Mouse (Mus musculus) layer of hippocampus, adult 11-12 months (tissue): ENCODE measurements around the gene Clca2.

ENCODE experiments used
- DNase-seq: peaks from one replicate; pipeline ENCODE4 v3.0.0; 2022; ENCODE audit warnings: low spot score

Clca2 gene

DNA sequence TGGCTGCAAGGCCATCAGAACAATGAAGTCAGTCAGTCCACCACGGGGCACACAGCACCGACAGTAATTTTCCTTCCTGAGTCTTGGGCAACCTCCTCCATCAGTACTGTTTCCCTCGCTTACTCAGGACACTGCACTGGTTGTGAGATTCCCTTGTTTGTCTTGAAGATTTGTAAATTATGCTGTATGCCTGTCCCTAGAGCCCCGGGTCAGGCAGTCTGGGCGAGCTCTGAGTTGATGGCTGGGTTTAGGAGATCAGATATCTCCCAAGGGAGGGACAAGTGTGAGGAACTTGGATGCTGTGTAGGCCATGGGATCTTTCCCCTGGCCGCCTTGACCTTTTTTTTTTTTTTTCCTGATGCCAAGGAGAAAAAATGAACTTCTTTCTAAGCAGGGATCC is at the start of gene Clca2:
Gene Clca2 (minus strand): TSS at position 153 of the 400 bp plus-strand sequence.
- no peak for DNase-seq

DNA sequence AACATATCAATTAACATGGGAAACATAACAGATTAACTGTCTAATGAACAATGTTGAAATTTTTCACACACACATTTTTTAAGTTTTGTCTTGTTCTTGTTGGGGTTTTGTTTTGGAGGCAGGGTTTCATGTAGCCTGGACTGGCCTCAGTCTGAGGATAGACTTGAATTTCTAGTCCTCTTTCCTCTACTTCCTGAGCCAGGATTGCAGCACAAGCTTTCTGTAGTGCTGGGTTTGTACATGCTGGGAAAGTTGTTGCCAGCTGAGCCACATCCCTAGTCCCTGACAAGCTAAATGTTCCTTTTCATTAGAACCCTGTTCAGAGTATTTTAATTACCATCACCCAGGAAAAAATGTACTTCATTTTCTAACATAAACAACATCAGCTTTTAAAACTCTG is 48.7 kb upstream of the Clca2 start:
- DNase-seq: no peak

DNA sequence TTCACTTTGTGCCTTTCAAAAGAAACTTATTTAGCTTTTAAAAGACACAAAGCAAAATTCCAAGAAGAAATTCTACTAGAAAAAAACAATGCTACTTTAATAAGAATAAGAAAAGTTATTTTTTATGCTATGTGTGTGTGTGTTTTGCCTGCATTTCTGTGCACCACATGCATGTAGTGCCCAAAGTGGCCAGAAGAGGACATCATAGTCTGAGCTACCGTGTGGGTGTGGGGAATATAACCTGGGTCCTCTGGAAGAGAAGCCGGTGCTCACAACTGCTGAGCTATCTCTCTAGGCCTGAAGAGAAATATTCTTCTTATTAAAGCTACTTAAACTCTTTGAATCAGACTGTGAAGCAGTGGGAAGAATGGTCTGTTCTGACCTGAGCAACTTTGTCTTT is 48.2 kb upstream of the Clca2 start:
- no peak for DNase-seq

DNA sequence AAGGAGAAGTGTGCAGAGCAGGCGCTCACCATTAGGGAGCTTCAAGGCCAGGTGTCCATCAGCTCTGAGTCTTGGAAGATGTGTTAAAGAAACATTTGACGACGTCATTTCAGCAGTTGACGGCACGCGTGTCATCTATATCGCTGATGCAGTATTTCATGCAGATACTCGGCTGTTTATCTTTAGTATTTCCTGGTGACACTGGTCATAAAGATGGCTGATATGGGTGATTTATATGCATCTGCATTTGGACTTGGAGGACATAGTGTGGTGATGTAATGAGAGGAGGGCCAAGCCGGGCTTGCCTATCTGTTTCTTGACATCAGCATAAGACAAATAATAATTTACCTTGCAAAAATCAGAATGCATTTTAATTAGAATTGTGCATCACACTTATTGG is 47.6 kb upstream of the Clca2 start:
- DNase-seq: no peak

DNA sequence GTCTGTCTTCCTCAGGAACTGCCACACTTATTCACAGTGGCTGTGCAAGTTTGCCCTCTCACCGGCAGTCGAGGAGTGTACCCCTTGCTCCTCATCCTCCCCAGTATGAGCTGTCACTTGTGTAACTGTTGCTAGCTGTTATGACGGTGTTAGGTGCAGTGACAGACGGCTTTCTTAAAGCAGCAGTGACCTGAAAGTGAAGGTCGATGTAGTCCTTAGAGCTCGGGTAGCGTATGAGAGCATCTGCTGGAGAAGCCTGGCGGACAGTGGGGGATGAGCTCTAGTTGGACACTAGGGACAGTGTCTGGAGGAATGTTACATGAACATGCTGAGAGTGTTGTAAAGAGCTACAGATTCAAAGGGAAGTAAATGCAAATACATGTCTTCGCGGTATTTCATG is 44.6 kb upstream of the Clca2 start:
- DNase-seq: no peak

DNA sequence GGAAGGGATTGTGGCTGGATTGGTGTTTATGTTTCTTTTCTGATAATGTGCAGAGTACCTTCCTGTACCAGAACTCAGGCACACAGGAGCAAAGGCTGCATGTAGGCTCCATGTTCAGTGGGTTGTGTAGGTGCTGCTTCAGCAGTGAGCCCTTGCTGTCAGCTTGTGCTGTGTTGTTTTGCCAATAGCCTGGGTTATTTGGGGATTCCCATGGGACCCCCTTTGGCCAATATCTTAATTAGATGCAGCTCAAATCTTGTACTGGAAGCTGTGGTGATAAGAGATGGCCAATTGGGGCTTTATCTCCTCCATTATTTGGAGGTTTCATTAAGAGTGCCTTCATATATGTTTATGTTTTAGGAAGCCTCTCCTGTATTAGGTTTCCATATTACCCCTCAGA is 43.7 kb upstream of the Clca2 start:
- no peak for DNase-seq

DNA sequence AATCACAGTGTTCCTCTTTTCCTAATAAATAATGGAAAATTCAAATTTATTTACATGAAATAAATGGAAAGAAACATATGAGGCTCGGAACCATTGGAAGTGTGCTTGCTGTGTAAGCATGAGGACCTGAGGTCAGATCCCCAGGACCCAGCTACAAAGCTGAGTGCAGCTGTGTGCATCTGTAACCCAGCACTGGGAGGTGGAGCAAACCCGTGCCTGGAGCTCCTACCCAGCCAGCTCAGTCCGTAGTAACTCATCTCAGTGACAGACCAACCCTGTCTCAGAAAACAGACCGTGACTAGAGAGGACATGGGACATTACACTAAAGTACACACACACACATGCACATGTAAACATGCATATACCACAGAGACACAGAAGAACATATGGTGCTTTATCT is 41.0 kb upstream of the Clca2 start:
- no peak for DNase-seq

DNA sequence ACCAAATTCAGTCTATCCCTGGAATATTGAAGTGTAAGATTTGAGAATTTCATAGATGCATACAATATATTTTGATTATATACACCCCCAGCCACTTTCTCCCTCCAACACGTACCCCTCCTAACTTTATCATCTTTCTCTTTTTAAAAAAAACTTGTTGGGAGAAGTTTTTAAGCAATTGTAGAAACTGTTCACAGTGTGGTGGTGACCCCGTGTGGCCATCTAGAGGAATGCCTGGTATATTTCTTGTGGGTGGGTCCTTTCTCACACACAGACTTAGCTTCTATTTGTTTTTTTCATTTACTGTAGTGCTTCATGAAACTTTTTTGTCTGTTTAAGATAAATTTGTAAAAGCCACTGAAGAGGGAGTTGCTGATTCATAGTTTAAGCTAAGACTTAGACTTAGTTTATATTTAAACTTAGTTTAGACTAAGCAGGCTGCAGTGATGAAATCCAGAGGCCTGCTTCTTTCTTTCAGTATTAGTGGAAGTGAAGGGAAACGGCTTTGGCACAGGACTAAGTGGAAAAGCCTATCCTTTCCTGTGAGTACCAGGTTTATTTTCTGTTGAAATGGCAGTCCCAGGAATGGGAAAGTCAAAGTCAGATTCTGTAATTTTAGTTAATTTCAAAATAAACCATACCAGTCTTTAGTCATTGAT is 32.1 kb upstream of the Clca2 start:
- no peak for DNase-seq

DNA sequence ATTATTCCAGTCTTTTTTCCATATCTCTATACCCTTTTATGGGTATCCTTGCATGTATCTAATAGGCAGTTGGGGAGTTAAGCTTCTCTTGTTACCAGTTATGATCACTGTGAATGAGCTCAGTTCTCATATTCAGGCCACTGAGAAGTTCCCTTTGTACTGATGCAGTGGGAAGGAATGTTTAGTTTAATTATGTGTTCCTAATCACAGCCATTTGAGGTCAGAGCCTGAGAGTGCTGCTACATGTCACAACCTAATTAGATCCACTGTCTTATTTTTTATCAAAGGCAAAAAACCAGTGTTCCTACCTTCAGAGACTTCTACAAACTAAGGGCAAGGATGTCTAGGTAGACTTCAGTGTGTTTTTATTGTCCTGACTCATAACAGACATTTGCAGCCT is 30.1 kb upstream of the Clca2 start:
- DNase-seq: no peak

DNA sequence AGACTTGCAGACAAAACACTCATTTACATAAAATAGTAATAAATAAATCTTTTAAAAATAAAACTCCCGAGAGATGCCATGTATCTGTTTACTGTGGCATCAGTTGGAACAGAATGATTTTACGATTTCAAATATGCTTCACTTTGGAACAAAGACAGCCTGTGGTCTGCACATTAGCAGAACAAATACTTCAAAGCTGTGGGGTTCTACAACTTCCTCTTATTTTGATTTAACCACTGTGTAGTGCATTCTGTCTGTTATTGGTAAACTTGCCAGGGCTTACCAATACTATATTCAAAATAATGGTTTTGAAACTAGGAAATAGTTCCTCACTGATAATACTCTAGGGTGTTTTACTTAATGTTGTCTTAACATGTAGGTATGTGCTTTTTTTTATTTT is 27.4 kb upstream of the Clca2 start:
- DNase-seq: no peak

DNA sequence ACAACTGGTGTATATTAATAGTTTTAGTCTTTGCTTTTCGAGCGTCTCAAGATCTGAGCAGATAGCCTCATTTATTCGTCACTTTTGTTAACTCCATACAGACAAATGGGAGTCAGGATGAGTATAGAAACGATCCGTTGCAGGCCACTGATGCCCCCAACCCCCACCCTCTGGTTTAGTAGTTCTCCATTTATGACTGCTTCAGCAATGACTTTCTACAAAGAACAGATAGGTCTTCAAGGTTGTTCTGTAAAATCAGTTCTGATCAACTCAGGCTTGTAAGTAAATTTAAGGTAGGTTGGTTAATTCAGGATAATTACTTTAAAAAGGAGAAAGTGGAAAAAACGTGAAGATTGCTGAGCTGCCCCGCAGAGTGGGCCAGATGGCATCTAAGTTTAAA is 20.2 kb upstream of the Clca2 start:
- DNase-seq: no peak

DNA sequence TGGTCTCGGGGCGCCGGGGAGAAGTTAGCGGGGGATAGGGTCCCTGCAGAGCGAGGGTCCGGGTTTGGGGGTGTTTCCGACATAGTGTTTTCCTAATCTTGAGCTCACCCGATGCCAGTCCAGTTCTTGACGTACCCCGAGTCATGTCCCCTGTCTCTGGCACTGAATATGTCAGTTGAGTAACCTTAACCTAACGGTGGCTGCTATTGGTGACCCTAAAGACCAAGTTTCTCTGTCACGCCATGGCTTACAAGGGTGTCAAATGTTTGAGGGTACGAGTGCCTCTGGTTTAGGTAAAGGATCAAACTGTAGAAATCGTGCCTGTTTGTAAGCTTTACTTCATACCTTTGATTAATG is 19.7 kb upstream of the Clca2 start:
- no peak for DNase-seq

DNA sequence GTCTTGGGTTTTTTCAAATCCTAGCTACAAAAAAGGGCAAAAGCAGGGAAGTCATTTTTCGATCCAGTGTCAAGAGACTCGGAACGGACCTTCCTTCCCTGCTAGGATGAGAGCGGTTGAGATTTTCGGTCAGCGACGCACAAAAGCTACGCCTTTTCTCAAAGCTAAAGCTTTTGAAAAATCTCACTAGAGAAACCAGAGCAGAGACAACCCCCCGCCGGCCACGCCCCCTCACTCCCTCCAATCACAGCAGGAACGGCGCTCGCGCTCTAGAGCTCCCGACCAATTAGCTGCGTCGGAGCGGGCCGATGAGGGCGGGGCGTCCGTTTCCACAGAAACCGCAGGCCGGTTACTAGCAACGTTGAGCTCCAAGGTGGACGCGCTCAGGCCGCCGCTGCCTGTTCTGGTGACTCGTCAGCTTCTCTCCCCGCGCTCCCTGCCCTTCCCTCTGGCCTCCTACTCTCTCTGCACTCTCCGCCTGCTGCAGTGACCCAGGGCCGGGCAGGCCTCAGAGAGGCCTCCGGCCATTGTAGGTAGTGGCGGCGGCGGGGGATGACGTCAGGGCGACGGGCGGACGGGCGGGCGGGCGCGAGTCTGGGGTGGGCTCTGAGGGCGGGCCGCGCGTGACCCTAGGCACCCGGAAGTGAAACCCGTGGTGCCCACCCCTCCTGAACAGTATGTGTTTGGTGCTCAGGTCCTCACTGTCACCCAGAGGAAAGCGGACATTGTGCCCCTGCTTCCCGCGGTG is 19.2 kb upstream of the Clca2 start, which contains the start of gene Odf2l:
Gene Odf2l (plus strand): TSS at position 335 of the 748 bp plus-strand sequence.
- peak; percentile 98 for DNase-seq

DNA sequence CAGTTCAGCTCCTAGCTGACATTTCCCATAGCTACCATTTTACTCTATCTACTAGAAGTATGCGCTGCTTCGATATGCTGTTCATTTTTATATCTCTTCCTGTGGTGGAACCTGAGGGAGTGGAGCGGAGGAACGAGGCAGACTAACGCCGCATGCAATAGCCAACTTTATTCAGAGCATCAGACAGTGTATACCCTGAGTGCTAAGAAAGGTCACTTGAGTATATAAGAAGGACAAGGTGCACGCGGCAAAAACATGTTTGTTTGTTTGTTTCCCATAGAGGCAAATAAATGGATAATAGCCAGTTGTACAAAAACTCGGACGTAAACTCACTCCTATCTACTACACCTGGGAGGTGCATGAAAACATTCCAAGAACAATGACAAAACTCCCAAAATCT is 18.4 kb upstream of the Clca2 start:
- DNase-seq: no peak

DNA sequence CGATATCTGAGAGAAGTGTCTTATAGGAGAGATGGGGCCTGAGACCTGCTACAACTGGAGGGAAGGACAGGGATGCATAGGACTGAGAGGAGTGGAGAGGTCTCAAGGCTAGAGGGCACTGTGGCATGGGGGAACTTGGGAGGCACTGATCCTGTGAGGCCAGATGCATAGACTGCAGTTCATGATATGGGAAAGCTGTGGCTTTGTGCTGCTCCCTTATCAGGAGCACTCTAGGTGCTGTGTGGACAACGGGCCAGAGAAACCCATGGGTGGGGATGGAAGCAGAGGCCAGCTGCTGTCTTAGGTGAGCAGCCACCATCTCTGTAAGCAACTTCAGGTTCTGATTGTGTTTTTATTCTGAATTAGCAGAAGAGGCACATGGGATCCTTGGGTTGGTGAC is 15.9 kb upstream of the Clca2 start:
- DNase-seq: no peak

DNA sequence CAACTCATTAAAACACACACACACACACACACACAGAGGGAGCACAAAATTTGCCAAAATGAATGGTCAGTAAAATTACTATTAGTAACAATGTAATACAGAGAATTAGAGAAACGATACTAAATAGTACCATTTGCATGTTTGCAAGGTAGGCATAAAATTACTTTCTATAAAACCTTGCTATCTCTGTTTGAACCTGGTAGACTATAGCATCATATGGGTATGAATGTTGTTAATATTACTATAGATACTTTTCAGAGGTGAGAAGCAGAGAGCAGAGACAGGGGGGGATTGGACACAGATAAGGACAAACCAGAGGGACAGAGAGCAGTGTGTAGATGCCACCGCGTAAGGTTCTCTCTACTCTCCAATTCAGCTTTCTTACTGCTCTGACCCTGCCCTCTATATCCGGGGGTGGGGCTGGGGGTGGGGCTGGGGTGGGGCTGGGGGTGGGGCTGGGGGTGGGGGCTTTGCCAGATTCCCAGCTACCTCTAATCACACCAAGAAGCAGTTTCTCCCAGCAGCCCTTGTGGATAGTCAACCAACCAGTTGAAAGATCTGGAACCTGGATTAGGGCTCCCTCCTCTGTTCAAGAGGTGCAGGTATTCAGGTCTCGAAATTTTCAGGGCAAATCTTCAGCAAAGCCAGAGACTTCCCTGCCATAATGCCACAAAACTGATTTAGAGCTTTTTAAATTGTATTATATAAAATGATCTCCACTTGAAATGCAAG is 6.7 kb upstream of the Clca2 start:
- DNase-seq: no peak

DNA sequence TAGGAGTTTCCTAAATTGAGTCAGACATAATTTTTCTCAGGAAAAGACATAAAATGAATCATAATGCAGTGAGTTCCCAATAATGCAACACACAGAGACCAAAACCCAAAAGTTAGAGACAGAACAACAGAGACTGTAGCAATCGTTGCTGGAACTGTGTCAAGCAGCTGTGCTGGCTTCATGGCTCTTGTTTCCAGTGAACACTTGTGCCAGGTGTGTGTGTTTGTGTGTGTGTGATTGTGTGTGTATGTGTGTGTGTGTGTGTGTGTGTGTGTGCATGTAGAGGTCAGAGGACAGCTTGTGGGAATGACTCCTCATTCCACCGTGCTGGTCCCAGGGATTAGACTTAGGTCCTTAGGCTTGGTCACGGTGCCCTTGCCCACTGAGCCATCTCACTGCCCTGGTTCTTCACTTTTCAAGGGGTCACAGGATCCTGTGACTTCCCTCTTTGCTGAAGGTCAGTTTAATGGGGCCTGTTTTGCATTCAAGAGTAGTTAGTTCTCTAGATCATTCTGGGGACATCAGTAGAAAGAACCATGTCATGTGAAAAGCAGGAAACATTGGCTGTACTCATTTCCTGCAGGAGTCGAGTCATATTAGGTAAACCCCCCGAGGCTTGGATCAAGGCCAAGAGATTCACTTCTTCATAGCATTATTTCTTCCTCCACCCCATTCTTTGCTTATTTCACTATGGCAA is 6.0 kb upstream of the Clca2 start:
- no peak for DNase-seq

DNA sequence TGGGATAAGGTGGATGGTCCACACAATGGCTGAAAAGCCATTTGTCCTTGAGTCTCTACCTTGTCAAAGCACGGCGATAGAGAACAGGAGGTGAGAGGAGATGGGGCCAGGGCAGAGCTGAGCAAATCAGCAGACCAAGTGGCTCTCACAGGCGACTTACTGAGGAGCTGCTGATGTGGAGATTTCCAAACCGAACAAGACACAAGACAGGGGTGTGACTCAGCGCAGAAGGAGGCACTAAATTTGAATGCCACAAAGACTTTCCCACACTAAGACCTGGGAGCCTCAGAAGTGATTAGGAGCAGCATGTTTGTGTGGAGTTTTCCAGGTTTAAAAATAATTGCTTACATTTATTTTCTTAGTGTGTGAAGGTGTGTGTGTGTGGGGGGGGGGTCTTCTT is 4.5 kb upstream of the Clca2 start:
- no peak for DNase-seq

DNA sequence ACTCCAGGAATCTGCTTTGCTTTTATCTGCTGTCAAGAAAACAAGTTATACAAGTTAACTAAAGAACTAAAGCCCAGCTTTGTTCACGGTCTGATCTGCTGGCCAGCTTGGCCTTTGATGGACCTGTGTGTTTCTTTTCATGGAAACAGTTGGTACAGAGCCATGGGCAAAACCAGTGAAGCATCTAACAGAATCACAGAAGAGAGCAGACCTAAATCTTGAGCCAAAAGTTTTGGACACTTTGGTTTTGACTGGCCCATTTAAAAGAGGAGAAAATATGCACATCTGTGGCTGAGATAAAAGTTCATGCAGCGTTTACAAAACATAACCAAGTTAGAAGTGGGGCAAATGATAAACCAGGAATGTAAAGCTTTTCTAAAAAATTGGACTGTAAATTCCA is 4.1 kb upstream of the Clca2 start:
- no peak for DNase-seq

DNA sequence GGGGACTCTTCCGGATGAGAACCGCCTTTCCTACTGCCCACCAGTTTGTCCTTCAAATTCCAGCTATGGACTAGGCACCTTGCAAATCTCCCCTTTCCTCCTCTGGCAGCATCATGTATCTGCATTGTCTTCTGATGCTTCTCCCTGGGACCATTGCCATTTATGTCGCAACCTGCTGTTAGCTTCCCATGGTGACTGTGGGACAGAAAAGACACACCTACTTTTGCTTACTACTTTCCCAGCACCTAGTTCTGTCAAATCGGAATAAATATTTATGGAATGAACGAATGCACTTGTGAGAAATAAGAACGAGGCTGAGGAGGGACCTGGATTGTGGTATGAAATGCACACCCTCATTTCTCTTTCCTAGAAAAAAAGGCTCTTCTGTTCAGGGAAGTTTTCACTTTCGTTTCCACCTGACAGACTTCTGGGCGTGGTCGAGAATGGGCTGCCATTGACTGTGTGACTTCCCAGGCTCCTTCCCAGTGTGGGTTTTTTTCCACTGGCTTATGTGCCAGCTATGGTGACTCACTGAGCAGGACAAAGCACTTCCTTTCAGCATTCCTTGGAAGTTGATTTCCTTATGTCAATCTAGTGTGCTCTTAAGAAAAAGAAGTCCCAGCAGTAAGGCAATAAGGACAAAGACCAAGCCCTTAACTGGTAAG is 2.8 kb upstream of the Clca2 start:
- no peak for DNase-seq

DNA sequence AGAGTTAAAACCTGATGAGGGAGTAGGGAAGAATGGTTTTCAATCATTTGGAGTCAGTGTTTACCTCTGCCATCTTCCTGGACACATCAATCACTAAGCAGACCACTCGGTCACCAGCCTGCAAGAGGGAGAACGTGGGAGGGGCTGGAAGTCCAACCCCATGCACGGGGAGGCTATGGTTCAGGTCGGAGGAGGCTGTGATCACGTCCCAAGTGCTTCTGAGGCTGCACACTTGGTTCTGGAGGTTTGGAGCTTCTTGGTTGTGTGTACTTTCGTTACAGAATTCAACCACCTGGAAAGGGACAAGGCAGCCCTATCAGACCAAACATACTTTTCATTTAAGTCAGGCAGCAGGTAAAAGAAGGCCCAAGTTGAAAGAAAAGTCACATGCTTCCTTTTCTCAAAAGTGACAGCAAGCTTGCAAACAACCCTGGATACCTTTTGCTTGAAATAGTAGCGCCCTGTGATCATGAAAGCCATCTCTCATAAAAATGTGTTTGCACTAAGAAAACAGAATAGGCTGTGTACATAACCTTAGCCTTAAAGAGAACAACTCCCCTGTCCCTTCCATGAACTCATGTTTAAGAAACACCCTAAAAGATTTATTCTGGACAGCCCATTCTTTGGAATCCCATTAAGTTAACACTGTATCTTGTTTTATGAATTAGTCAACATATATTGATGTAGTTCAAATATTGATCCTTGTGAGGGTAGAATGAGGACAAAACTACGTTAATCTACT is 11.2 kb downstream of the Clca2 start:
- no peak for DNase-seq
